Mouse (Mus musculus) embryonic facial prominence, embryonic 10.5 days (tissue): Measurements from ENCODE around the gene Ass1. TPM values are rescaled to one million over a fixed set of nuclear protein-coding genes. Genes with fewer than 3 reads are reported as not detected.
"Not testable (repeated sequence)": the region's sequence is repeated elsewhere in the genome, so short reads cannot be mapped to it uniquely, and the experiment has no call there.

ENCODE experiments used
- DNase-seq: peaks from one replicate; pipeline ENCODE4 v3.0.0-alpha.2; 2017; ENCODE audit warnings: low spot score
- H3K27ac ChIP-seq: fragments of 300-500 bp; sonication (generic); replicated peaks from 2 replicates; pipeline ENCODE4 v1.5.1; 2016; ENCODE audit warnings: mild to moderate bottlenecking
- H3K27me3 ChIP-seq: fragments of 300-500 bp; sonication (generic); replicated peaks from 2 replicates; pipeline ENCODE4 v1.6.1; 2016; ENCODE audit warnings: low read depth, mild to moderate bottlenecking; ENCODE audit not compliant: poor library complexity, severe bottlenecking
- H3K36me3 ChIP-seq: fragments of 300-500 bp; sonication (generic); replicated peaks from 2 replicates; pipeline ENCODE4 v1.6.1; 2016; ENCODE audit warnings: mild to moderate bottlenecking, moderate library complexity
- H3K4me1 ChIP-seq: fragments of 300-500 bp; sonication (generic); 2 replicates; pipeline ENCODE4 v1.6.1; 2016
- H3K4me3 ChIP-seq: fragments of 300-500 bp; sonication (generic); 2 replicates; pipeline ENCODE4 v1.5.1; 2016; ENCODE audit warnings: mild to moderate bottlenecking, moderate library complexity
- H3K9me3 ChIP-seq: fragments of 300-500 bp; sonication (generic); 2 replicates; pipeline ENCODE4 v1.6.1; 2016; ENCODE audit warnings: mild to moderate bottlenecking
- WGBS: fragments of 180-500 bp; shearing (Covaris S2); methylation state at CpG from one replicate; pipeline ENCODE4 v1.1.7; 2016; 5-methylcytosine and 5-hydroxymethylcytosine counted together
- polyA plus RNA-seq: library from polyadenylated mRNA; unstranded; fragments of >200 nt; fragmentation: Nextera tagmentation; extraction: Ambion mirVana; gene quantifications from 2 replicates; pipeline ENCODE4 v1.2.1, GENCODE M21; 2016

Ass1 gene
- polyA plus RNA-seq, 1 experiment from 2014 or later: 16.1 TPM

DNA sequence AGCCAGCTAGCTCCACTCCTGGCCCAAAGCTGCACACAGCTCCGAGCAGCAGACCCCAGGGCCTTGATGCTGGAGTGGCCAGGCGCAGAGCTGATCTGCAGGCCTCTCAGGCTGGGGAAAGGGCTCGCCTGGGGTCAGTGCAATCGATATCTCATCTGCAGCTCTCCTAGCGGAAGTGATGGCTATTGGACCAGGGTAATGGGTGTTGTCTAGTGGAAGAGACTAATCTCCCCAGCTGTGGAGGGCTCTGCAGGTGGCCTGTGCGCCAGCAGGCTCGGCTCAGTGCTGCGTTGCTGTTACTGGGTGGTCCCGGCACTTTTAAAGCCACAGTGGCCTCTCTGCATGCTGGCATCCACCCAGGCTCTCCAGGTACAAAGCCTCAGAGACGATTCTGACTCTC, 55.8 kb downstream of the Ass1 start:
- Histone ChIP-seq H3K4me3 (no peak overlapping the region), H3K4me1 (peaks cover 51% of the 10 kb centered on the region), H3K27me3 (peaks cover 35% of the 10 kb centered on the region; the same call in 1 of the 2 replicates), H3K9me3 (no peaks in the 10 kb centered on the region), H3K27ac (peak overlapping the region; percentile 46), H3K36me3 (no peaks in the 10 kb centered on the region)
- WGBS: 26% methylated on average over 10 of the region's 10 CpGs
- peak; percentile 56 for DNase-seq

DNA sequence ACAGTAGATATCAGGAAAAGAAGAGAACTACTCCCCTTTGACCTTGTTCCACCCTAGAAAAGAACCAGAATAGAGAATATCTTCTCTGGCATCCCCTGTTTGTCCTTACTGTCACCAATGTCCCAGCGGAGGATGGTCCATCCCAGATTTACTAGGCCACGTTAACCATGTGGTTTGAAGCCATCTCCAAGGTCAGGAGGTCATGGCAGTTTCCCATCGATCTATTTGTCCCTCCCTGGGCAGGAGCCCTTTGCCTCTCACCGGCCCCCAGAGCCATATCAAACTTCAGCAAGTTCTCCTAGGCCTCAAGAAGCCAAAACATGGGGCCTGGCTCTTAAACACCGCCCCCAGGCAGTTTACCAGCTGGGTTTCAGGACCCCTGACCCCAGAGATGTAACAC, 60.2 kb downstream of the Ass1 start:
- H3K4me3 ChIP-seq: no peak overlapping the region
- DNase-seq: no peak
- no peaks in the 10 kb centered on the region for H3K36me3 ChIP-seq
- peaks cover 56% of the 10 kb centered on the region for H3K4me1 ChIP-seq
- peaks cover 26% of the 10 kb centered on the region; the same call in 1 of the 2 replicates for H3K27me3 ChIP-seq
- H3K9me3 ChIP-seq: no peaks in the 10 kb centered on the region
- 33% methylated on average over 5 of the region's 5 CpGs for WGBS
- H3K27ac ChIP-seq: peak overlapping the region; percentile 67

DNA sequence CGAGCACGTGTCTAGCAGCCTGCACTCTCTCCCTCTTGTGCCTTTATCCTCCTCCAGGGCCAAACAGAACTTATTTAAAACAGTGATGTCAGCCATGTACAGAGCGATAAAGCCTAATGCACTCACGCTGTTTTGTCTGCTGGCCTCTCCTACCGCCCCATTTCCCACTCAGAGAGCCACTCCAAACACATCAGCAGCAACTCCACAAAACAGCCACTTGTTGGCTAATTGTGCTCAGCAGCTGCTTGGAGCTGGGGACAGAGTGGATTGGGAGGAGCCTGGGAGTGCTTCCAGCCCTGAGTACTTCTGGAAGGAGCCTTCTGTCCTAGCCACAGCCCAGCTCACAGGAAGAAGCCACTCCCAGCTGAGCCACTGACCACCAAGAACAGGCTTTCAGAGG, 67.0 kb downstream of the Ass1 start:
- no peaks in the 10 kb centered on the region for H3K36me3 ChIP-seq
- 0 out of 2 replicates have a peak overlapping the region, but pooled peaks have one; percentile 5 for H3K27ac ChIP-seq
- peaks cover 17% of the 10 kb centered on the region; the same call in 1 of the 2 replicates for H3K4me1 ChIP-seq
- H3K4me3 ChIP-seq: no peak overlapping the region
- peak; percentile 30 for DNase-seq
- WGBS: 66% methylated on average over 5 of the region's 5 CpGs
- no peaks in the 10 kb centered on the region for H3K9me3 ChIP-seq
- H3K27me3 ChIP-seq: 0 out of 2 replicates have a peak, but pooled peaks cover 6% of the 10 kb centered on the region

DNA sequence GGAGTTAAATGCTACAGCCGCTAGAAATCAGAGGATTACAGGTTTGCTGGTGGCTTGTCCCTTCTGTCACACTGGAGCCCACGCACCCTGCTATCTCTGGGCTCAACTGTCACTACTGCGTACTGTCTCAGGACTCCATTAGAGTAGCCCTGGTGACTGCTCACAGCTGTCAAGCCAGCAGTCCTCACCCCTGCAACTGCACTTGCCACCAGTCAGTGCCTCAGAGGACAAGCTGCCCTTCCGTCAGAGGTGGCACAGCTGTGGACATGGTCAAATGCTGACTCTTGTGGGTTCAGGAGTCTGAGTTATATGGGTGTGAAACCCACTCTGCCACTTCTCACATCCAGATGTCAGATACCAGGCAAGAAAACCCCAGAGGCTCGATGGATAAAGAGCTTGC, 68.7 kb downstream of the Ass1 start:
- peaks cover 18% of the 10 kb centered on the region; the same call in 1 of the 2 replicates for H3K4me1 ChIP-seq
- DNase-seq: no peak
- H3K36me3 ChIP-seq: no peaks in the 10 kb centered on the region
- H3K4me3 ChIP-seq: no peak overlapping the region
- H3K27me3 ChIP-seq: peaks cover 12% of the 10 kb centered on the region; the same call in 1 of the 2 replicates
- 79% methylated on average over 5 of the region's 5 CpGs for WGBS
- no peak overlapping the region for H3K27ac ChIP-seq
- H3K9me3 ChIP-seq: no peaks in the 10 kb centered on the region

DNA sequence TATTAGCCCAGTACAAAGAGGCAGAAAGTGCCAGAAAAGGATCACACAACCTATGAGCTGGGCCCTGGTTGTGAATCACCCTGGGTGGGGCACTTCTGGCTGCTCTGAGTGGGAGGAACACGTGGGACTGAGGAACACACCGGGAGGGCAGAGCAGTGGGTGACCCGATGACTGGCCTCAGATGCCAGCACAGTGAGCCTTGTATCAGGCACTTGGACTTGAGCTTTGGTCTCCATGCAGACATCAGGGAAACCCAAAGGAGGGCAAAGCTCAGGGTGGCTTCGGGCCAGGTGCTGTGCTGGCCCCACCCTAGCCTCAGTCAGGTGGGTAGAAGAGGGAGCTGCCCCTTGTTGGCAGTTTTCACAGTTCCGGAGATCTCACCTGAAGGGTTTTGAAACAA, 71.6 kb downstream of the Ass1 start:
- Histone ChIP-seq H3K9me3 (no peaks in the 10 kb centered on the region), H3K27ac (no peak overlapping the region), H3K4me1 (peaks cover 24% of the 10 kb centered on the region; the same call in 1 of the 2 replicates), H3K4me3 (no peak overlapping the region), H3K36me3 (no peaks in the 10 kb centered on the region), H3K27me3 (peaks cover 15% of the 10 kb centered on the region; the same call in 1 of the 2 replicates)
- no peak for DNase-seq
- 92% methylated on average over 5 of the region's 5 CpGs for WGBS

DNA sequence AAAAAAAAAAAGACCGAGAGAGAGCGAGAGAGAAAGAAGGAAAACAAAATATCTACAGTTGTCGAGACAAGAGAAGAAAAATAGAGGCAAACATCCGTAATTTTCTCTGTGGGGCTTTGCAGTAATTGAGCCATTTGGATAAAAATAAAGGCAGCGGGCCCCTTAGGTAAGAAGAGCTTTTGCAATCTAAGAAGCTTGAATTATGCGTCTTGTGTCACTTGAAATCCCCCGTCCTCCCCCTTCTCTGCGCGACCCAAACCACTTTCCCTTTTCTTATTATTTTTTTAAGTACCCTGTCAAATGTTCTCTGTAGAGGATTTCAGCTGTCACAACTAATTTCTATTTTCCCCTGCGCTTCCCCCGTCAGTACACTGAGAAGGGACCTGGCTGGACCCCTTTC, 77.7 kb downstream of the Ass1 start:
- DNase-seq: no peak
- Histone ChIP-seq H3K27me3 (peaks cover 16% of the 10 kb centered on the region; the same call in 1 of the 2 replicates), H3K27ac (no peak overlapping the region), H3K36me3 (no peaks in the 10 kb centered on the region), H3K4me1 (peaks cover 33% of the 10 kb centered on the region), H3K9me3 (no peaks in the 10 kb centered on the region), H3K4me3 (no peak overlapping the region)
- 56% methylated on average over 11 of the region's 11 CpGs for WGBS

DNA sequence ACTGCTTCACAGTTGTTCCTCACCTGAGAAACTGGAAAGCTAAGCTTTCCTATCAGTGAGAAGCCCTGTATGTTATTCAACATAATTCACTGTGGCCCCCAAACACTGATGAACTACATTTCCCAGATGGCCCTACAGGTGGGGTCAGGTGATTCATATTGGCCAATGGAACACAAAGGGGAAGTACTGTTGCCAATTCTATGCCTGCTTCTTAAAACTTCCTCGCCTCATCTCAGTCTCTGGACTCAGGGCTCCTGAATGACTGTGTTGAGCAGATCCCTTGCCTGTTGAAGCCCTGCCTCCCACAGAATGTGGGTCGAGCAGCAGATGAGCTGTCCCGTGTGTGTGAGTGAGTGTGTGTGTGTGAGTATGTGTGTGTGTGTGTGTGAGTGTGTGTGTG, 80.5 kb downstream of the Ass1 start:
- Histone ChIP-seq H3K36me3 (no peaks in the 10 kb centered on the region), H3K27me3 (0 out of 2 replicates have a peak, but pooled peaks cover 11% of the 10 kb centered on the region), H3K4me1 (peaks cover 22% of the 10 kb centered on the region), H3K27ac (no peak overlapping the region), H3K4me3 (no peak overlapping the region), H3K9me3 (peaks cover 6% of the 10 kb centered on the region; the same call in 1 of the 2 replicates)
- no peak for DNase-seq
- 85% methylated on average over 3 of the region's 3 CpGs for WGBS

DNA sequence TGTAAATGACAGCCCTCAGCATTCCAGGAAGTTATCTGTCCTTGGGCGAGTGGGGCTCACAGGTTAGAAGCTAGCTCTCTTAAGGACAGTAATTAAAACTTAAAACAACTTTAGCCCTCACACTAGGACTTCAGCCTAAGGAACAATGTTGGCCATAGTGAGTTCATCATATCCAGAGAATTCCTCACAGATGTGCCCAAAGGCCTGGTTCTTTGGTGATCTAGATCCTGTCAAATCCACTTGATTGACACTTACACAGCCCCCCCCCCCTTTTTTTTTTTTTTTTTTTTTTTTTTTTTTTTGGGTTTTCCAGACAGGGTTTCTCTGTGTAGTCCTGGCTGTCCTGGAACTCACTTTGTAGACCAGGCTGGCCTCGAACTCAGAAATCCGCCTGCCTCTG, 81.3 kb downstream of the Ass1 start:
- not testable (repeated sequence) for H3K27ac ChIP-seq, H3K36me3 ChIP-seq, H3K4me3 ChIP-seq, H3K9me3 ChIP-seq, H3K27me3 ChIP-seq, DNase-seq
- H3K4me1 ChIP-seq: peaks cover 21% of the 10 kb centered on the region
- 85% methylated on average over 3 of the region's 3 CpGs for WGBS

DNA sequence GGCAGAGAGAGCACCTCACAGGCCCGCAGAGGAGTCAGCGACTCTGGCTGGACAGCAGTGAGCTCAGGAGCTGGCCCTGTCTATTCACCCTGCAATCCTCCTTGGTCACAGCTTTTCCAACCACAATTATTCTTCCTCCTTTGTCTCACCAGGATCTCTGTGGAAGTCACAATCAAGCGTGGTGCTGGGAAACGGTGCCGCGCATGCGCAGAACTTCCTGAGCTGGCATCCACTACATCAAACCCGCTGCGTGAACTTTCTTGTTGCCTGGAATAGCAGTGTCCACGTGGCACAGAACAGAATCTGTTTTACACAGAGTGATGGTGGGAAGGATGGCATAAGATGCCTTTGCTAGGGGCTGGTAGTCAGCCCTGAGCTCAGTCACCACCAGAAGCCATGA, 82.0 kb downstream of the Ass1 start:
- H3K4me1 ChIP-seq: peaks cover 21% of the 10 kb centered on the region
- H3K27me3 ChIP-seq: 0 out of 2 replicates have a peak, but pooled peaks cover under 1% of the 10 kb centered on the region
- H3K4me3 ChIP-seq: no peak overlapping the region
- no peak overlapping the region for H3K27ac ChIP-seq
- no peak for DNase-seq
- H3K9me3 ChIP-seq: peaks cover 6% of the 10 kb centered on the region; the same call in 1 of the 2 replicates
- H3K36me3 ChIP-seq: no peaks in the 10 kb centered on the region
- 88% methylated on average over 10 of the region's 10 CpGs for WGBS

DNA sequence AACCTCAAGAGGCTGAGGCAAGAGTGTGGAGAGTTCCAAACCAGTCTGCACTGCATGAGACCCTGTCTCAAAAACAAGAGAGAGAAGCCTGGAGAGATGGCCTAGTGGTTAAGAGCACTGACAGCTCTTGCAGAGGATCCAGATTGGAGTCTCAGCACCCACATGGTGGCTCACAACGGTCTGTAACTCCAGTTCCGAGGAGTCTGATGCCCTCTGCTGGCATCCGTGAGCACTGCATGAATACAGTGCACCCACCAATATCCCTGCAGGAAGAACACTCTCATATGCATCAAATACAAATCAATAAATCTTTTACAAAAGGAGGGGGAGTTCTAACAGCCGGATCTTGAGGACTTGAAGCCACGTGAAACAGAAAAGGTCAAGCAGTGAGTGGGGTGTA, 84.6 kb downstream of the Ass1 start:
- 78% methylated on average over 5 of the region's 5 CpGs for WGBS

More for the DNA sequence above, 84.6 kb downstream of the Ass1 start:
- DNase-seq: no peak
- no peak overlapping the region for H3K27ac ChIP-seq
- no peaks in the 10 kb centered on the region for H3K4me1 ChIP-seq
- peaks cover 6% of the 10 kb centered on the region; the same call in 1 of the 2 replicates for H3K9me3 ChIP-seq
- H3K4me3 ChIP-seq: no peak overlapping the region
- H3K36me3 ChIP-seq: no peaks in the 10 kb centered on the region
- no peaks in the 10 kb centered on the region for H3K27me3 ChIP-seq

Other genes with a start within 250 kb of the Ass1 start
- gene Ncs1, start 224.4 kb upstream of the Ass1 start, polyA plus RNA-seq: 66.0 and 66.5 TPM in 2 replicates
- gene Hmcn2, start 155.8 kb upstream of the Ass1 start, polyA plus RNA-seq: 0.15 TPM in 1 of 2 replicates, not detected in the other
- 94.6 and 99.1 TPM in 2 replicates for gene Fubp3, start 102.4 kb downstream of the Ass1 start, polyA plus RNA-seq
- gene Prdm12, start 169.8 kb downstream of the Ass1 start, polyA plus RNA-seq: 6.9 and 7.2 TPM in 2 replicates
- 107 and 112 TPM in 2 replicates for gene Exosc2, start 200.5 kb downstream of the Ass1 start, polyA plus RNA-seq
- 62.8 and 64.8 TPM in 2 replicates for gene Abl1, start 218.2 kb downstream of the Ass1 start, polyA plus RNA-seq